Mouse (Mus musculus) CH12.LX (cell line): Measurements from ENCODE around the gene Otud1.

ENCODE experiments used
- CHD2 ChIP-seq: IDR thresholded peaks from 2 replicates; pipeline ENCODE4 v1.6.1; 2011; ENCODE audit warnings: low read length, improper control_type of control experiment
- HCFC1 ChIP-seq: IDR thresholded peaks from 2 replicates; pipeline ENCODE4 v1.6.1; 2012; ENCODE audit warnings: low read depth, mild to moderate bottlenecking, inconsistent platforms, low read length, improper control_type of control experiment
- POLR2A ChIP-seq: IDR thresholded peaks from 2 replicates; pipeline ENCODE4 v1.6.1; 2011; ENCODE audit warnings: low read depth, mild to moderate bottlenecking, improper control_type of control experiment, low read length
- POLR2AphosphoS2 ChIP-seq: IDR thresholded peaks from 2 replicates; pipeline ENCODE4 v1.6.1; 2011; ENCODE audit warnings: low read depth, low read length, improper control_type of control experiment
- SIN3A ChIP-seq: IDR thresholded peaks from 2 replicates; pipeline ENCODE4 v1.6.1; 2012; ENCODE audit warnings: low read length, improper control_type of control experiment, inconsistent platforms
- USF1 ChIP-seq: IDR thresholded peaks from 2 replicates; pipeline ENCODE4 v1.6.1; 2014; ENCODE audit warnings: low read depth, mild to moderate bottlenecking, inconsistent platforms, low read length, improper control_type of control experiment
- ZC3H11A ChIP-seq: IDR thresholded peaks from 2 replicates; pipeline ENCODE4 v1.6.1; 2012; ENCODE audit warnings: low read depth, mild to moderate bottlenecking, inconsistent platforms, low read length, improper control_type of control experiment

GRCm38 (mm10) chr2:19665841-19666240 lies 8.3 kb downstream of the Otud1 start:
- TF ChIP-seq CHD2 (no peak), POLR2A (no peak), SIN3A (no peak), ZC3H11A (no peak), POLR2AphosphoS2 (no peak), HCFC1 (no peak), USF1 (no peak)
